Mouse (Mus musculus): Measurements from ENCODE around the gene Nr5a2.

The Nr5a2 gene

DNA sequence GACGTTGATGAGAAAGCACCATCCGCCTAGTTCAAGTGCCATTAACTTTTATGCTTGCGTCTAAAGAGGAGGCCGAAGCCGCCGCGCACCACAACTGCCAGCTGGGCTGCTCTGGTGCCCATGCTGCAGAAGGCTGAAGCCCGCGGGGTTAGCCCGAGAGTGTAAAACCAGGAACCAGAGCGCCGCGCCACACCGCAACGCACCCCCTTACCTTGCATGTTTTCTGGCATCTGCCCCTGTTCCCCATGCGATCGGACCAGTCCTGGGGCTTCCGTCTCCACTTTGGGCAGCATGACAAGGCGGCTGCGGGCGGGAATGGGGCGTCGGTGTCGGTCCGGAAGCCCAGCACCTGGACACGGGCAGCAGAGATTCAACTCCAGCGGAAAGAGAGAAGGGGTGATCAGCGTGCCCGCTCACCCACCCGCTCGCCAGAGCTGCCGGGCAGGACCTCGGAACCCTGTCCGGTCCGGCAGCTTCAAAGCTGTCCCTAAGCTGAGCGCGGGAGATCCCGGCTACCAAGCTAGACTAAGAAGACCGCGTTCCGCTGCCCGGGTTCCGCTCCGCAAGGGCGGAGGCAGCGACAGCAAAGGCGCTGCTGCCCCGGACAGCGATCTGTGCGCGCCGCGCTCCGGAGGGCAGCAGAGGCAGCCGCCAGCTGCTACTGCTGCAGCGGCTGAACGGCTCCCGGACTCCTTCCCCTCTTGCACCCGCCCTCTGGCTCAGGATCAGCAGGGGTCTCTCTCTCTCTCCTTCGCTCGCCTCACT is 11.6 kb downstream of the Nr5a2 start:
- peak; percentile 74 to 82 for DNase-seq

DNA sequence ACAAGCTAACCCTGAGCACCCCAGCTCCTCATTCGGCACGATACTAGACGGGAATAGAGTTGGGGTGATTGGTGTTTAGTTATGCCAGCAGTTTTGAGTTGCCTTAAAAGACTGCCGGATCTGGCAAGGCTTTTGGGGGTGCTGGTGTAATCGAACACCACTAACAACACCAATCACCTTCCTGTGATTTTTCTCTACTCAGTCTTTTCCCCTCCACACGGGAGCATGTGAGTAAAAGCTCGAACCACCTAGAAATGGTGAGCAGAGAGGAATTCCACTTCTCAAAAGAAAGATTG is 12.2 kb downstream of the Nr5a2 start:
- DNase-seq: peak in 1 of 2 experiments; percentile 15

DNA sequence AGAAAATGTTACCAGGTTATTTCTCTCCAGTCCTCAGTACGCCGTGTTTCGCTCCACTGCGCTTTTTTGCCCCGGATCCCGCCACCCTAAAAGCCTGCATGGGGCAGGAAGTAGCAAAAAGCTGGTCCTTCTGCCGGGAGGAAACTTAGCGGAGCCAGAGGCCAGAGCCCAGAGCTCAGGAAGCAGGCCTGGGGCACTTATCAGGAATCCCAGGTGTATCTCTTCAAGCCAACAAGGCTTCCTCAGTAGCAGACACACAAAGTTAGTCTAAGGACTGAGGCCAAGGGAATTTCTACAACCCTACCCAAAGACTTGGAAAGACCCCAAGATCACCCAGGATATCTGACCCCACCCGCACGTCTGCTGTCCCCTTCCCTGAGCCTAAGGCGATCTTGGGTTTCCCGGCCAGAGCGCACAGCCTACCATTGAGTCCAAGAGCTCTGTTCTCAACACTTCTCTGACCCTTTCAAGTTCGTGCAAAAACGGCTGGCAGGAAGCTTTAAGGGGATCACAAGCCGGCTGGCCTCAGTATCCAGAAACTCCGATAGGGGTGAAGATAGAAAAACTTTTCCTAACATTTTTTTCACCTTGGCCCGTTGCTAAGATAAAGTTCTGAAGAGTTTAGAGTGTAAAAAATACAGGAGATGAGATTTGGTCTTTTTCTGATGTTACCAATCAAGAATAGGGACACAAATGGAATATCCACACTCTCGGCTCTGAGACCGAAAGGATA is 12.7 kb downstream of the Nr5a2 start:
- DNase-seq: peak; percentile 22 to 42

DNA sequence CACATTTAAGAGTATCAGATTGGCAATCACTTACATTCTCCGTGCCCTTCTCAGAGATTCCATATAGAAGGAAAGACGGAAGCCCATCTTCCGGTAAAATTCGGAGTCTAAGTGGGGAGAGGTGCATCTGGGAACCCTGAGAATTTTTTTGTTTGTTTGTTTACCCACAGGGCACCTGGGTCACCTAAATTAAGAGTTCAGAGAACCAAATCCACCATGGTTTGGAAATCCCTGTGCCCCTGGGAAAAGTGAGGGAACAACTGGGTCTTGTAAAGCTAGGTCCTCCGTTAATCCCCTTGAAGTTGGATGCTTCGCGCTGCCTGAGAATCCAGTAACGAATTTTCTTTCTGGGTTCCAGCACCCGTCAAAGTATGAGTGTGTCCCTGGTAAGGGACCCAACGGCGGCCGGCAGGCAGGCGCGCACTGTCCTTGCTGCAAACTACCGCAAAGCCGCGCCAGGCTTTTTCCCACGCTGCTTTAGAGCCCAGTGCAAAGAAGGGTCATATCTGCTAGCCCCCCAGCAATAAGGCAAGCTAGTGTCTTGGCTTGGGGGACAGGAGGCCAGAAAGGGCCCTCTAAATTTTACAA is 13.3 kb downstream of the Nr5a2 start:
- peak; percentile 40 to 54 for DNase-seq

DNA sequence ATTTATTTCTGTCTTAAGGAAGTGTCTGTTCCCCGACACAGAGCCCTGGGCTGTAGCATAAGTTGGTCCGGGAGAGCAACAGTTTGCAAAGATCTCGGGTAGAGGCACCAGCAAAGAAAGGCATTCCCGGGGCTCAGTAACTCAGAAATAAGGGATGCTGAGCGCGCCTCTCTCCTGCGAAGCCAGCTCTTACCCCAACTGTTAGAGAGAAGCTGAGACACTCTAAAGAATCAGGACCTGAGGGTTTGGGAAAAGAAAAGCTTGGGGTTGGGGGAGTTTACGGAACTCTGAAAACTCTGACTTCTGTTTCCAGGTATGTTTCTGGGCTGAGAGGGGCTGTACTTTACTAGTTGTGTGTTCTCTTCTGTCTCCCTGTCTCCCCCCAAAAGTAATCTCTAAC is 13.8 kb downstream of the Nr5a2 start:
- peak; percentile 14 to 15 for DNase-seq

DNA sequence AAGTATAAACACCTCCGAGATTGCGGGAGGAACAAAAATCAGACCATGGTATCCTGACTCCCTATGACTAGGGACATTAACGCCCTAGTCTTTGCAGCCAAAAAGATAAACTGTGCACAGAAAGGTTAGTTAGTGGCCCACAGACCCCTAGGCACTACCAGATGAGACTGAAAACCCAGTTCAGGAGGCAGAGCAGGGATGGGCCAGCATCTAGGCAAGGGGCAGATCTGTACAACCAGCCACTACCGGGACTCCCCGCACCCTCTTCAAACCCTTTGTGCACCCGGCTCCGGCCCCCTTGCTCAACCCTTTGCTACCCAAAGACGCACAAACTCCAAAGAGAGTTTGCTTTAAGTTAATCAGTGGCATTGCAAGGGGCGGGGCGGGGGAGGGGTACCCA is 14.4 kb downstream of the Nr5a2 start:
- DNase-seq: peak in 1 of 2 experiments; percentile 26

DNA sequence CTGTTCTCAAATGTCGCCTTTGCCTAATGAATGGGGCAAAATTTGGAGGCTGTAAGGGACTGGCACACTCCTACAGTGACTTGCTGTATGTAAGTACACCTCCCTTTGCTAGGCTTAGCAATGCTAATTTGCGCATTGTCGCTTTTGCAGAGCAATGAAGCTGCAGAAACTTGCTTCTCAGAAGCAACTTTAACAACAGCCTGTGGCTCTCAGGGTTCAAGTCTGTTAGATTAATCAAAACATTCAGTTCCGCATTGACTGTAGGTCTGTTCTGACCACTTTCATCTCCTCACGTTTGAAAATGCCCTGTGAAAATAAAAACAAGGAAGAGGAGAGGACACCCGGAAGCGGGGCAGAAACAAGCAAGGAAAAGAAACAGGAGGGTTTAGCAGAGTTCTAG is 14.8 kb downstream of the Nr5a2 start:
- DNase-seq: peak in 1 of 2 experiments; percentile 9

DNA sequence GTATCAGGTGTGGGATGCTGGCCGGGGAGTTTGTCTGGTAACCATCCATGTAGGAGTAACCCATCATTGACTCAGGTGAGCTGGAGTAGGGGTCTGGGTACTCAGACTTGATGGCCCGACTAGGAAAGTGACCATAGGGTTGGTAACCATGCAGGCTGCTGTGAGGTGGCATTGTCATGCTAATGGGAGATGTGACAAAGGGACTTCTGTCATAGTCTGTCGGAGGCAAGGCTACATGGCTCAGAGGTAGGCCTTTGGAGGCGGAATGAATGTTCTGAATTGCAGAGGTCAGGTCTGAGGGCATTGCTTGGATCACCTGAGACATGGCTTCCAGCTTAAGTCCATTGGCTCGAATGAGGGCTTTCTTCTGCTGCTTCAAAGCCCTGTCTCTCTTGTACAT is 19.6 kb downstream of the Nr5a2 start:
- DNase-seq: no peak

DNA sequence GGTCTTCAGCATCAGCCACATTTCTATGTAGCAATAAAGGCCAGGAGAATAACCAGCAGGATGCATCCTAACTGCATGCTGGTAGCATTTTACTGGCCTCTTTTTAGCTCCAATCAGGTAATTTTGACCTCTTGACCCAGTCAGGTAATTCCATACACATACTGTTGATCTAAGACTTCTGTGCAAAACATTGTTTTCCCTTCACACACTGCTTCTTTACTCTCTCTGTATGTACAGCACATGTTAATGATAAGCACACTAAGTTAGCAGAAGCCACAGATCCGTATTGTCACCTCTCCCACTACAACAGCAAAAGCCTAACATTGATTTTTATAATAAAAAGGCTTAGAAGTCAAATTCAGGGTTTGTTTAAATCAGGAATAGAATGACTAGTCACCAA is 21.0 kb downstream of the Nr5a2 start:
- DNase-seq: no peak

DNA sequence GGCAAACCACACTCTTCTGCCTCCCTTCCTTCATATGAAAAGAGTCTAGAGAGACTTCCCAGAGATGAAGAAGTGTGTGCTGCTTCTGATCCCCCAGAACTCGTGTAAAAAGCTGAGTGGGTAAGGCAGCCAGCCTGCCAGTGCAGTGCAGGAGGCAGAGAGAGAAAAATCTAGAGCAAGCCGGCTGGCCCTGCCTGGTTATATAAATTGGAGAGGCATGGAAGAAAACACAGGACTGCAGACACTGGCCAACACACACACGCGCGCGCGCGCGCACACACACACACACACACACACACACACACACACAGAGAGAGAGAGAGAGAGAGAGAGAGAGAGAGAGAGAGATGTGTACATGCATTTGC is 24.3 kb downstream of the Nr5a2 start:
- no peak for DNase-seq

DNA sequence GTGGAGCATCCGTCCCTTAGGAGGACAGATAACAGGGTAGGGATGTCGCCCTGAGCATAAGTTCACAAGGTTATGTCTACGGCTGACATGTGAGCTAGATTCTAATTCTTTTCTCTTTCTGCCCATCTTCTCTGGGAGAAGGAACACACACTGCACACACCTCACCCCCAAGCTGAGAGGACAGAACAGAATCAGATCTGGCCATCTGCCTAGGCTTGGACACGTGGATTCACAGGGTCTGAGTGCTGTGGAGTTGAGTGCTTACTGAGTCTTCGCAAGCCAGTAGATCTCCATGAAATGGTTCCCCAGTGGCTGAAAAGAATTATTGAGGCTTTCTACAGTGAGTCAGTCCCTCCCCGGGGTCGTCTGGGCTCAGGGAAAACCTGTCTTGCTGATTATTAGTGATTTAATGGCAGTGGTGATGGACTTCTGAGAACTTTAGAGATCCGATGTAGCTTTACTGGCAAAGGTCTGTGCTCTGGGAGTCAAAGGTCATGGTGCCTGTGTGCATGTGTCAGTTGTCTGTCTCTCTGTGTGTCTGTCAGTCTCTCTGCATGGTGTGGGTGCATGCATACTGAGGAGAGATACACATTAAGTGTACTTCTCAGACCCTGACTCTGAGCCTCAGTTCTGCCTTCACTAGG is 24.8 kb downstream of the Nr5a2 start:
- no peak for DNase-seq

DNA sequence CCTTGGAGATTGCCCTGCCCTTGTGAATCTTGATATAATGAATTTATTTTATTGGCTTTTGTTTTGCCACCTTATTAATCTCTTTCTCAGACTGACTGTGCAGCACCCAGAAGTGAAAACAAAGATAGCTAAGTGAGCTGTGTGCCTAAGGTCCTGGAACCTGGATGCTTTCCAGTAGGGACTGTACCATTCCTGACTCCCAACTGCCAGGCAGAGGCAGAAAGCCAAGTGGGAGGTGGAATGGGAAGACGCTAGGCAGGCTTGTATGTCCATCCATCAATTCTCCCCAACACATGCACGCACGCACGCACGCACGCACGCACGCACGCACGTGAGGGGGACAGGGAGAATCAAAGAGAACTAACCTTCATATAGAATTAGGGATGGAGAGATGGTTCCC is 26.2 kb downstream of the Nr5a2 start:
- no peak for DNase-seq

DNA sequence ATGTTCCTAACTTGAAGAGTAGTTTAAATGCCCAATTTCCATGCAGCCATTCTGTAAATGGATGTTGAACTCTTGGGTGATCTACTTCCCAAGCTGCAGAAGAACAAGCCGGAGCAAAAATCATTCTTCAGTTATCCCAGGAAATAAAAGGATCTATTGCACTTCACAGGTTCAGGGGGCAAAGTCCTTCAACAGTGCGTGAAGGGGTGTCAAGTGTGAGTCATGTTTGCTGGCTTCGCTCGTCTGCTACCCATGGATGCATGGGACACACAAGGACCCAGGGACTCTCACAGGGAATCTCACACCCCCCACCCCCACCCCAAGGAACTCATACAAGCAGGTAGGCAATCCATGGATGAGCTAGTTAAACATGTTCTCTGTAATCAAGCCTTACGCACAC is 29.2 kb downstream of the Nr5a2 start:
- no peak for DNase-seq

DNA sequence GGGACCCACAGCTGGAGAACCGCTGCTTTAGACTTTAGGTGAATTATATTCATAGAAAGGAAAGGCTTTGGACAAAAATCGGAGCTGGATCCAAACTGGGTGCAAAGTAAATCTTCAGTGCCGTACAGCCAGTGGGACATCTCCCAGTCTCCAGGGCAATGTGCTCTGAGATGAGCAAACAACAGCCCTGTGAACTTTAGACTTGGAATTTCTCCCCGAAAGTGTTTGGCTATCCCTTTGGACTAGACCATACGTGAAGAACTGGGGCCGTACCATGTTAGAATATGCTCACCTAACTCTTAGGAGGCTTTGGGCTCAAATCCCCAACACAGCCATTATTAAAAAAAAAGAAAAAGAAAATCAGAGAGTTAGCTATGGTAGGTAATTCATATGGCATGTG is 30.5 kb downstream of the Nr5a2 start:
- DNase-seq: no peak

DNA sequence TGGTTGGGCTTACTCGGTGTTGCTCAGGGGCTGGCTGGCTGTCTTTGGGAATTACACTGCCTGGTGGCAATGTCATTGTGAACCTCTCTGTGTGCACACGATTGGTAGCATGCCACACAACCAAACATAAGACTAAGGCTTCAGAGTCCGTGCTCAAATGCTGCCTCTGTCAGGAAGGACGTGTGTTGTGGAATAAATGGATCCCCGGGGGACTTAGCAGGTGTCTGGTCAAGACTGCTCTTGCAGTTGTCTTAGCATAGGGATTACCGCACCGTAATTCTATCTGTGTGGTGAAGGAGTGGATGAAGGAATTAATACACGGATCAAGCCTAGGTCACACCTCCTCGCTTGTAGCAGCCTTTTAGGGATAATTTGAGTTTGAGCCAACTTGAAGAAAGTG is 32.8 kb downstream of the Nr5a2 start:
- no peak for DNase-seq

DNA sequence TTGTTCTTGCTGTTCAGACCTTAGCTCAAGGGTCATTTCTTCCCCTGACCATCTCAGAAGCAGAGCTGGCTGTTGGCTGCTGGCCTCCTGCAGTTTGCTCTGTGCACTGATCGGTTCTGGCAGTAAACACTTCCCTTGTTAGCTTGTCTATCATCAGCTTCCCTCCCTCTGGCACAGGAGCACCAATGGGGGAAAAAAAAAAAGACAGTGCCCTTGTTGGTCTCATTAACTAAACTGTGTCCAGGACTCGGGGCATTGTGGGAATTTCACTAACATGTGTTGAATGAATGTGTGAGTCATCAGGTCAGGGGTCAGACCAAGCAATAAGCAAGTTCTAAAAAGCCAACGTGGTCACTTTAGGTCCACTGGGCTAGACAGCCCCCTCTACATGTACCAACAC is 34.2 kb downstream of the Nr5a2 start:
- DNase-seq: no peak

DNA sequence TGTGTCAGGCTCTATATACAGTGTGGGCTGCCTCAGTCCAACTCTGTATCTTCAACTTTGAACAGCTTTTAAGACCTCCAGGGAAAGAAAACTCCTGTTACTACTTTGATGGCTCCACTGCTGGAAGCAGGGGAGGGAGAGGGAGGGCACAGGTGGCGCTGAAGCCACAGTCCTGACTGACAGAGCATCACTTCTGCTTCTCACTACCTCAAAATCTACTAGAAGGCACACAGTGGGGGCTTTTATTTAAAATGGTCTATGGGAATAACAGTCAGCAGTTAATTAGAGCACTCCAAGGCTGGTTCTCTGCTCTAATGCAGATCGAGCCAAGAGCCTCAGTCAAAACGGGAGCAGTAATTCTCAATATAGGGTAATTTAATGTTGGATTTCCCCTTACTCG is 40.2 kb downstream of the Nr5a2 start:
- DNase-seq: no peak

DNA sequence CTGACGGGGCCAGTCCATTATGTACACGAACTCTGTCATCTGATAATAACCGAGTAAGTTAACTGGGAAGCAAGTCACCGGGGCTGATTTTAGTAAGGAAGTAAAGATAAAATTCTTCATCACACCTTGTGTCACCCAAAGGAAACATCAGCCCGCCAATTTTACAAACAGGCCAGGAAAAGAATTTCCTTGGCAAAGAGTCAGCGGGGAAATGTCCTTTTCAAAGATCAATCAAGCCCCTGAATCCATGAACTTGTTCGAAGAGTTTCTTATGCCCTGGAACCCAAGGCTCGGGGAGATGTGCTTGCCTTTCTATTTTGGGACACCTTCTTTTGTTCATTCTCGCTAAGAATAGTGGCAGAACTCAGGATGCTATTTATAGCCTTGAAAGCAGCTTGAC is 41.5 kb downstream of the Nr5a2 start:
- DNase-seq: no peak

DNA sequence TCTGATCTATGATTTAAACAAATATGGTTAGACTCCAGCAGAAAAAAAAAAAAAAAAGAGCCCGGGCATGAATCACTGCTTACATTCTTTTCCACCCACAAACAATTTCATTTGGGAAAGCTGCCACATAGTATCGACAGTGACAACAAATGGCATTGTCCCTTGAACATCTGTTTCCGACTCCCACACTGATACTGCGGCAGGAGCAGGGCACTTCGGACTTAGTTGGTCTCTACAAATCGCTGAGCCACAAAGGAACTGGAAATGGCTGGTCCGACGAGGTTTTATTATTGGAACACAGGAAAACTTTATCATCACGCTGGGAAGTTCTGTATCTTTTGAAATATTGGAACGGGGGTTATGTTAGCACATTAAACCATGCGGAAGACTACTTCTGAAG is 44.8 kb downstream of the Nr5a2 start:
- DNase-seq: peak; percentile 9 to 36

DNA sequence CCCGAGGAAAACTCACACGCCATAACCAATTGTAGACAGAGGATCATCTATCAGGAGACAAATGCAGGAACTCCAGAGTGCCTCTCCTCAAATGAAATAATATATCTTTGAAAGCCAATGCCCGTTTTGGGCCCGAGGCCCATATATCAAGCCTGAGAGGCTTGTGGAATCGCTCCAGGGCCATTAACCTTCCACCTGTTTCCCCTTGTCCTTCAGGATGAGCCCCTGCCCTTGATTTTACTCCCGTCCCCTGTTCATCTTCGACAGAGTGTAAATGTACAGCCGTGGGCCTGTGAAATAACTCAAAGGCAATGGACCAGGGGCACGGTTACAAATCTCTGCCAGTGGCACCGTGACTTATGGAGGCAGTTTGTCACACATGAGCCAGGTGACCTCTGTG is 48.3 kb downstream of the Nr5a2 start:
- peak in 1 of 2 experiments; percentile 8 for DNase-seq

DNA sequence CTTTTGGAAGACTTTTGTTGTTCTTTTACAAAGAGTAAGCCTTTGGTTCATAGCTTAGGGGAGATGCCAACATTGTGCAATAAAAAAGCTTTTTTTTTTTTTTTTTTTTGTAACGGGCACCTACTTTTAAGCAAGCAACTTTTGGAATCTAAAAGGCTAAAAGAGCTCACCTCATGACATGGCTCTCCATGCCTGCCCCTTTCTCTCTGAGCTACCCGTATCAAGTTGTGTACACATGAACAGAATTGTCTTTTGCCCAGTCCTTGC is 48.7 kb downstream of the Nr5a2 start:
- DNase-seq: no peak

DNA sequence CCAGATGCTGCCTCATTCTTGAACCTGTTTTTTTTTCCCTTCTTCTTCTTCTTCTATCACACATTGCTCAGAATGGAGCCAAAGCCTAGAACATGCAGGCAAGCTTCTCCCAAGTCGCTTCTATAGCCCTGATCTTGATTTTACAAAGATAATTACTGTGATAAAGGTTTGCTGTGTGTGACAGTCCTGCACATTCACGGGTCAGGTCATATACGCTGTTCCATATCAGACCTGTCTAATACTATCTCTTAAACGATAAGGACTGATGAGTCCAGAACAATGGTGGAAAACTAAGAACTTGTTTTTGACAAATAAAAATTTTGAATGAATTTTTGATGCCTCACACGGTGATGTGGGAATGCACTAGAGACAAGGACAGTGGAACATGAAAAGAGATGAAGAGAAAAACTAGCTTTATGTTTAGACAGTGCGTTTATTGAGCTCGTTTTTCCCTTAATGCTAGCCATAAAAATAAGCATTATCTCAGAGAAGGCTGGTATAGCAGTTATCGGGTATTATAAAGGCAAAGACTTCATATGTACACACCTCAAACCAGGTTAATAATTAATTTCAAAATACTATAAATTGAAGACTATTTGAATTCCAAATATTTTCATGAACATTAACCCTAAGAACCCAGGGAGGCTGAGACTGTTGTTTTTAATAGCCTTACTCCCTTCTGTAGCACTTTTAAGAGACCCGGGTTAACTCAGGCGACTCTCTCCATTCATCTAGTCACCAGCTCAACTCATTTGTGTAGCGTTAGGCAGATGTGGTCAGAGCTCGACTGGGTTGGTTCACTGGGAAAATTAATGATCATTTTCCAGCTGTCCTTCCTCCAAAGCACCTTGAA is 49.3 kb downstream of the Nr5a2 start:
- no peak for DNase-seq

DNA sequence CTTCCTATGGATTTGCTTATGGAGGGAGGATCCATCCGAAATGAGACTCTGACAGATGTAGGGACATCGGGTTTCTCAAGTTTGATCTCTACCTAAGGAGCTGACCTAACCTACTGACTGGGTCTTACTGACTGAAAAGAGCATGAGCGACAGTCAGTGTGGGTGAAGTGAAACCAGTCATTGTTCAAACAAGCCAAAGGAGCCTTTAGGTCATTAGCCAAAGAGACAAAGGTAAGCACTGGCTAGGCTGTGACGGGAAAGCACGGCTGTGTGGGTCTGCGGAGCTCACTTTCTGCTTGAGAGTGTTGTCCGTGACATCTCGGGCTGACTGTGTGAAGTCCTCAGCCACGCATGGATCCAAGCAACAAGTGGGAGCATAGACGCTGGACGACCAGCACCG is 50.1 kb downstream of the Nr5a2 start:
- no peak for DNase-seq
